Mouse (Mus musculus): ENCODE data around the gene Mup10. TPM values are rescaled to one million over a fixed set of nuclear protein-coding genes. Genes with fewer than 3 reads are reported as not detected.
"Not testable (repeated sequence)": the region's sequence is repeated elsewhere in the genome, so short reads cannot be mapped to it uniquely, and the experiment has no call there.

Gene Mup10
- total RNA-seq (2022) = under 1 TPM in 1 of 4 experiments, not detected in 3; 0.83 TPM

DNA sequence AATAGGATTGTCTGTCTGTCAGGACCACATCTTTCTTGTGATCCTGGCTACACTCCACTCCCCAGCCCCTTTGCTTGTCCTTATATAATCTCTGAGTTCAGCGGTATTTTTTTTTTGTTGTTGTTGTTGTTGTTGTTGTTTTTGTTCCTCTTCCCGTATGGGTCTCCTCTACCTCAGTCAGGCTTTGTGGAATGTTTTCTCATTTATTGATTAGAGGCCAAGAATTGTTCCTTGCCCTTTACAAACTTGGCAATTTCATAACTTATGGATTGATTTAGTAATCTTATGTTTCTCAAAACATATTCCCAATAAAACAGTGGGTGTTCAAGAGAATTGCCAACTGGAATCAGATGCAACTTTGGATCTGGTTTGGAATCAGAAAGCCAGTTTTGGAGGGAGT lies at the start of gene Mup10:
Gene Mup10, minus strand, starts transcription at position 101 of the 400 bp plus-strand sequence.
- DNase-seq (ENCODE audit: low spot score in 2 of 2) = not testable (repeated sequence)

Other genes with a start within 250 kb of the Mup10 start
- under 1 TPM in 1 of 4 experiments, not detected in 3; 0.70 TPM for gene Mup9, start 160.2 kb downstream of the Mup10 start, total RNA-seq (2022)
- gene Mup1, start 80.2 kb downstream of the Mup10 start, total RNA-seq (2022) = not detected
- under 1 TPM in 1 of 4 experiments, not detected in 3; 0.78 TPM for gene Mup11, start 80.2 kb upstream of the Mup10 start, total RNA-seq (2022)
- gene Mup12, start 159.1 kb upstream of the Mup10 start, total RNA-seq (2022) = under 1 TPM in 1 of 4 experiments, not detected in 3; 0.46 TPM
- 10 to 100 TPM in 1 of 4 experiments, 1 to 10 TPM in 1, under 1 TPM in 1, not detected in 1; 0.74 to 78.7 (median 4.0) TPM for gene Mup22, start 239.3 kb upstream of the Mup10 start, total RNA-seq (2022)